Mouse (Mus musculus): ENCODE results near the gene Ly6g5c. TPM values are rescaled to one million over a fixed set of nuclear protein-coding genes. Genes with fewer than 3 reads are reported as not detected.

The Ly6g5c gene
- not detected in 2 replicates for polyA plus RNA-seq (2012; ENCODE audit: insufficient read depth, insufficient read length, missing spikeins)

DNA sequence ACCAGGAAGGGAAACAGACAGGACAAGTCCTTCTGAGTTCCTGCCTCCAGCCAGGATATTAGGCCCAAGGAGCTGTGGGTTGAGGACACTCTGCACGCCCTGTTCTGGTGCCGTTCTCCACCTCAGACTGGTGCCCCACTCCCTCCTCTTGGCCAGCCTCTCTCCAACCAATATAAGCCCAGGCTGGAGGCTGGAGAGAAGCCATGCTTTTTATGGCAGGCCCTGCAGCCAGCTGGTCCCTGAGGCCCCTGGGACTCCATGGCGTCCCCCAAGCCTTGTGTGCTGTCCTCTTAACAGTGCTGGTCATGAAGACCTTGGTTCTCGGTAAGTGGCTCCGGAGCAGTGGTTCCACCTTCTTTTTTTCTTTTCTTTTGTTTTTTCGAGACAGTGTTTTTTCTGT, at the start of gene Ly6g5c:
TSS of gene Ly6g5c (plus strand) at position 183 of the 400 bp plus-strand sequence.
- Histone ChIP-seq H3K4me1 (ENCODE audit: control insufficient read depth, insufficient read depth, low read length) (no peaks in the 10 kb centered on the region), H3K27ac (ENCODE audit: insufficient read depth, low read depth, low read length) (no peak within 1 kb of the TSS), H3K4me3 (ENCODE audit: insufficient read depth, low read length) (no peak within 1 kb of the TSS)
- TF ChIP-seq POLR2A (IDR thresholded peaks at IDR 0.05; ENCODE audit: borderline replicate concordance, low read depth, low read length), result no peak
- no peak for TF ChIP-seq CTCF (IDR thresholded peaks at IDR 0.05; ENCODE audit: low read depth, low read length)

DNA sequence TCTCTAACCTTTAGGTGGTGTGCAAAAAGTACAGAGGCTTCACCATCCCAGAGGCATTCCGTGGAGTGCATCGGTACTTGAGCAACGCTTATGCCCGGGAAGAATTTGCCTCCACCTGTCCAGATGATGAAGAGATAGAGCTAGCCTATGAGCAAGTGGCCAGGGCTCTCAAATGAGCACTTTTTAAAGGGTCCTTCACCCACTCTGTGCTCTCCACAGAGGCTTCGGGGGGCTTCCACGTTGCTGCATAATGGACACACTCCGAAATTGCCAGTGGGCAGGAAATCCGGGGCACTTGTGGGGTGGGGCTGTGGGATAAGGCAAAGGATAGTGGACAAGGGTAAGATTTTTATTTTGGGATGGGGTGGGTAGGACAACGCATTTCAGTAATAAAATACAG, 49.8 kb upstream of the Ly6g5c start:
- no peak overlapping the region for H3K4me3 ChIP-seq (ENCODE audit: insufficient read depth, low read length)
- H3K27ac ChIP-seq (ENCODE audit: insufficient read depth, low read depth, low read length), result no peak overlapping the region
- no peak for TF ChIP-seq POLR2A (IDR thresholded peaks at IDR 0.05; ENCODE audit: borderline replicate concordance, low read depth, low read length)
- no peak for TF ChIP-seq CTCF (IDR thresholded peaks at IDR 0.05; ENCODE audit: low read depth, low read length)
- H3K4me1 ChIP-seq (ENCODE audit: control insufficient read depth, insufficient read depth, low read length), result peaks cover 7% of the 10 kb centered on the region

- Histone ChIP-seq H3K27ac (ENCODE audit: insufficient read depth, low read depth, low read length) (no peak within 1 kb of the TSS), H3K4me3 (ENCODE audit: insufficient read depth, low read length) (peak within 1 kb of the TSS; percentile 57), H3K4me1 (ENCODE audit: control insufficient read depth, insufficient read depth, low read length) (peaks cover 1% of the 10 kb centered on the region; the same call in 1 of the 2 replicates)
- TF ChIP-seq CTCF (IDR thresholded peaks at IDR 0.05; ENCODE audit: low read depth, low read length), result peak; percentile 65
- no peak for TF ChIP-seq POLR2A (IDR thresholded peaks at IDR 0.05; ENCODE audit: borderline replicate concordance, low read depth, low read length)
Measured at GRCm38 (mm10) chr17:35058911-35059892, 48.9 kb upstream of the Ly6g5c start, which contains the start of gene Ddah2. Gene Ddah2, plus strand, starts transcription at chr17:35059035.

DNA sequence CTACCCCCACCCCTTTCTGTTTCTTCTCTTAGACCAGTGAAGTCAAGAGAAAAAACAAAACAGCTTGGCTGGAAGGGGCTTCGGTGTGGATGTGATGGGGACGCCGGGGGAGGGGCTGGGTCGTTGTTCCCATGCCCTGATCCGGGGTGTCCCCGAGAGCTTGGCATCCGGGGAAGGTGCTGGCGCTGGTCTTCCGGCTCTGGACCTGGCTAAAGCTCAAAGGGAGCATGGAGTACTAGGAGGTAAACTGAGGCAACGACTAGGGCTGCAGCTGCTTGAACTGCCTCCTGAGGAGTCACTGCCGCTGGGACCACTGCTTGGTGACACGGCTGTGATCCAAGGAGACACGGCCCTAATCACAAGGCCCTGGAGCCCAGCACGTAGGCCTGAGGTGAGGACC, 48.0 kb upstream of the Ly6g5c start:
- Histone ChIP-seq H3K27ac (ENCODE audit: insufficient read depth, low read depth, low read length) (no peak overlapping the region), H3K4me3 (ENCODE audit: insufficient read depth, low read length) (no peak overlapping the region), H3K4me1 (ENCODE audit: control insufficient read depth, insufficient read depth, low read length) (0 out of 2 replicates have a peak, but pooled peaks cover 2% of the 10 kb centered on the region)
- no peak for TF ChIP-seq POLR2A (IDR thresholded peaks at IDR 0.05; ENCODE audit: borderline replicate concordance, low read depth, low read length)
- no peak for TF ChIP-seq CTCF (IDR thresholded peaks at IDR 0.05; ENCODE audit: low read depth, low read length)

- no peak for TF ChIP-seq POLR2A (IDR thresholded peaks at IDR 0.05; ENCODE audit: borderline replicate concordance, low read depth, low read length)
- TF ChIP-seq CTCF (IDR thresholded peaks at IDR 0.05; ENCODE audit: low read depth, low read length), result no peak
- H3K4me3 ChIP-seq (ENCODE audit: insufficient read depth, low read length), result no peak overlapping the region
- 0 out of 2 replicates have a peak, but pooled peaks cover 2% of the 10 kb centered on the region for H3K4me1 ChIP-seq (ENCODE audit: control insufficient read depth, insufficient read depth, low read length)
- no peak overlapping the region for H3K27ac ChIP-seq (ENCODE audit: insufficient read depth, low read depth, low read length)
Measured at GRCm38 (mm10) chr17:35060737-35061297, 47.3 kb upstream of the Ly6g5c start.

DNA sequence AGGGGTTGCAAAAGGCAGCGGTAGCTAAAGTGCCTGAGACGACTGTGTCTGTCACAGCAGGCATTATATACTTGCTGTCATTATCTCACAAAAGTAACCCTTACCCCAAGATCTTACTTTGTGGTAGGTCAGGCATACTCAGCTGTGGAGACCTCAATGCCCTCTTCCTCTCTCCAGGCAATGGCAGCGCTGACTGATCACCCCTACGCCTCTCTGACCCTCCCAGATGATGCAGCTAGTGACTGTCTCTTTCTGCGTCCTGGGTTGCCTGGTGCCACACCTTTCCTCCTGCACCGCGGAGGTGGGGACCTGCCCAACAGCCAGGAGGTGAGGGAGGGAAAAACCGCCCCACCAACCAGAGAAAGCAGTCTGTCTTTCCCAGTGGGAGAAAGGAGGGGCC, 46.8 kb upstream of the Ly6g5c start:
- TF ChIP-seq POLR2A (IDR thresholded peaks at IDR 0.05; ENCODE audit: borderline replicate concordance, low read depth, low read length) (no peak), CTCF (IDR thresholded peaks at IDR 0.05; ENCODE audit: low read depth, low read length) (no peak)
- no peak overlapping the region for H3K27ac ChIP-seq (ENCODE audit: insufficient read depth, low read depth, low read length)
- H3K4me3 ChIP-seq (ENCODE audit: insufficient read depth, low read length), result no peak overlapping the region
- H3K4me1 ChIP-seq (ENCODE audit: control insufficient read depth, insufficient read depth, low read length), result 0 out of 2 replicates have a peak, but pooled peaks cover 2% of the 10 kb centered on the region

- Histone ChIP-seq H3K4me3 (ENCODE audit: insufficient read depth, low read length) (no peak overlapping the region), H3K27ac (ENCODE audit: insufficient read depth, low read depth, low read length) (no peak overlapping the region), H3K4me1 (ENCODE audit: control insufficient read depth, insufficient read depth, low read length) (0 out of 2 replicates have a peak, but pooled peaks cover 2% of the 10 kb centered on the region)
- no peak for TF ChIP-seq CTCF (IDR thresholded peaks at IDR 0.05; ENCODE audit: low read depth, low read length)
- TF ChIP-seq POLR2A (IDR thresholded peaks at IDR 0.05; ENCODE audit: borderline replicate concordance, low read depth, low read length), result no peak
Measured at GRCm38 (mm10) chr17:35063466-35063865, 44.6 kb upstream of the Ly6g5c start.

DNA sequence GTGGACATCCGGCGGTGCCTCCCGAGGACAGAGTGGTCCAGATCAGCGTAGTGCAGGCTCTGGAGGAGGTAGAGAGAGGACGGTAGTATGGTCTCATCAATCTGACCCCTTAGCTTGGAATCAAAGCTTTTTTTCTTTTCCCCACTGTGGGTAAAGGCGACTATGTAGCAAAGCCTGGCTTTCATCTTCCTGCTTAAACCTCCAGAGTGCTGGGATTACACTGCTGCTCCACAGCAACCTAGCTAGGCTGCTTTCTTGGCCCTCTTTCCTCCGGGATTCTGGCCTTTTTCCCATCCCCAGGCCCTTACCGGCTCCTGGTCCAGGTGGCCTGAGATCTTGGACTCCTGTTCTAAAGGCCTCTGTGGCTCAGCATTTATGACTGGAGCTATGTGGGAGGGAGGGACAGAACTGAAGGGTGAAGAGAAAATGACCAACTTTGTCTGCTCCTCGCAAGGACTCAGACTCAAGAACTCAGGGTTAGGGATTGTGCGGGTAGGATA, 43.7 kb upstream of the Ly6g5c start:
- Histone ChIP-seq H3K27ac (ENCODE audit: insufficient read depth, low read depth, low read length) (no peak overlapping the region), H3K4me3 (ENCODE audit: insufficient read depth, low read length) (no peak overlapping the region), H3K4me1 (ENCODE audit: control insufficient read depth, insufficient read depth, low read length) (0 out of 2 replicates have a peak, but pooled peaks cover 2% of the 10 kb centered on the region)
- TF ChIP-seq CTCF (IDR thresholded peaks at IDR 0.05; ENCODE audit: low read depth, low read length), result no peak
- no peak for TF ChIP-seq POLR2A (IDR thresholded peaks at IDR 0.05; ENCODE audit: borderline replicate concordance, low read depth, low read length)
